Mouse (Mus musculus): Measurements from ENCODE around the gene Ppp2r5b. TPM values are rescaled to one million over a fixed set of nuclear protein-coding genes. Genes with fewer than 3 reads are reported as not detected.

The Ppp2r5b gene
- total RNA-seq, 4 experiments from 2014 or later: 34.2 to 39.2 (median 36.4) TPM

- DNase-seq (ENCODE audit: low spot score in 2 of 2): no peak
These were observed 34.3 kb upstream of the Ppp2r5b start for GRCm38 (mm10) chr19:6269798-6270475.

- DNase-seq (ENCODE audit: low spot score in 2 of 2): no peak
These were observed 33.0 kb upstream of the Ppp2r5b start for GRCm38 (mm10) chr19:6268670-6269132.

- DNase-seq (ENCODE audit: low spot score in 2 of 2): peak; percentile 84 to 86
These were observed 32.5 kb upstream of the Ppp2r5b start for GRCm38 (mm10) chr19:6268170-6268528.

- no peak for DNase-seq (ENCODE audit: low spot score in 2 of 2)
These were observed 31.9 kb upstream of the Ppp2r5b start for GRCm38 (mm10) chr19:6267306-6268169.

DNA sequence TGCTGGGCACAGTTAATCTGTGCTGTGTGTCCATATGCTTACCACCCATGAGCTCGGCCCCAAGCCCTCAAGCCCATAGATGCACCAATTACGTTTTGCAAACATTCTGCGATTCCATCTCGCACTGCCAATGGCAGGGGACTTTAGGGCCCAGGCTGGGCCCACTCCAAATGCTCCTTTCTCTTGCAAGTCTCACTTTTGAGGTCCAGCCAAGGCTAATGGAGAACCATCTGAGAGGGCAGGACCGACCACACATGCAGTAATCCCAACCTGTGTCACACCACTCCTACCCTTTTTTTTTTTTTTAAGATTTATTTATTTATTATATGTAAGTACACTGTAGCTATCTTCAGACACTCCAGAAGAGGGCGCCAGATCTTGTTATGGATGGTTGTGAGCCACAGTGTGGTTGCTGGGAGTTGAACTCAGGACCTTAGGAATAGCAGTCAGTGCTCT, 30.1 kb upstream of the Ppp2r5b start:
- no peak for DNase-seq (ENCODE audit: low spot score in 2 of 2)

GRCm38 (mm10) chr19:6264945-6265344, 29.3 kb upstream of the Ppp2r5b start:
- DNase-seq (ENCODE audit: low spot score in 2 of 2): no peak

- no peak for DNase-seq (ENCODE audit: low spot score in 2 of 2)
These were observed 28.5 kb upstream of the Ppp2r5b start for GRCm38 (mm10) chr19:6264200-6264599.

GRCm38 (mm10) chr19:6262839-6263433, 27.3 kb upstream of the Ppp2r5b start:
- no peak for DNase-seq (ENCODE audit: low spot score in 2 of 2)

GRCm38 (mm10) chr19:6262222-6262621, 26.6 kb upstream of the Ppp2r5b start:
- DNase-seq (ENCODE audit: low spot score in 2 of 2): peak; percentile 48 to 60

DNA sequence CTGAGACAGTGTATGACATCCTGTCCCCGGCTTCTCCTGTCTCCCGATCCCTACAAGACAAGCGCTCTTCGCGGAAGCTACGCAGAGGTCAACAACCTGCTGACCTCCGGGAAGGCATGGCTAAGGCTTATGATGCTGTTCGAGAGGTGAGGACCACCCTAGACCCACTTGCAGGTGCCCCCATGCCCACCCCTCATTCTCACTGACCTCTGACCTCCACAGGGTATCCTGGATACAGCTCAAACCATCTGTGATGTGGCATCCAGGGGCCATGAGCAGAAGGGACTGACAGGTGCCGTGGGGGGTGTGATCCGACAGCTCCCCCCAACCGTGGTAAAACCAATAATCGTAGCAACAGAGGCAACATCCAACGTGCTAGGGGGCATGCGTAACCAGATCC, 25.7 kb upstream of the Ppp2r5b start:
- no peak for DNase-seq (ENCODE audit: low spot score in 2 of 2)

DNA sequence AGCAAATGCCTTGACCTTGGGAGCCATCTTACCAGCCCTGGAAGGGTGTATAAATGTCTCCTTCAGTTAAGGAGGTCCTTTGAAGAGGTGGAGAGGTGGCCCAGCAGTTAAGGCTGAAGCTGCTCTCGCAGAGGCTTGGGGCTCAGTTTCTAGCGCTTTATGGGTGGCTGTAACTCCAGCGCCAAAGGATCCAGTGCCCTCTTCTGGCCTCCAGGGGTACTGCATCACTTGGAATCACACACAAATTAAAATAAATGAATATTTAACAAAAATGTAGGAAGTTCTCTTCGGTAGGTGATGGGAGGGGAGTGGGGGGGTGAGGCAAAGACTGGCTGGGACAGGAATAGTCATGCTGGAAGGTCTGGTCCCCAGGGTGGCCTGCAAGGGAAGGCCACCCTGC, 25.3 kb upstream of the Ppp2r5b start:
- no peak for DNase-seq (ENCODE audit: low spot score in 2 of 2)

GRCm38 (mm10) chr19:6260428-6260827, 24.8 kb upstream of the Ppp2r5b start:
- DNase-seq (ENCODE audit: low spot score in 2 of 2): no peak

DNA sequence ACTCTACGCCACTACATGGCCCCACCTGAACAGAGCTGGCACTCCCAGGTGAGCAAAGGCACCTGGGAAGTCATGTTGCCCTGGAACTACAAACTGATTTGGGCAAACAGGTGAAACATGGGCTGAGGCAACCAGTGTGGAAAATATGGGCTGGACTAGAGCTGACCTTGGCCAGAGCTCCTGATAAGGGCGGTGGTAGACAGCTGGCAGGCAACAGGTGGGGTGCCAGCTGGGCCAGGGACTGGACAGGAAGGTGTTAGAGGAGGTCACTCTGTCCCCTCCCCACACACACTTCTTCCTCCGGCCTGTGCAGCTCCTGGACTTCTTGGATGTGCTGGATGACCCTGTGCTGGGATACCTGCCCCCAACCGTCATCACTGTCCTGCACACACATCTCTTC, 17.3 kb upstream of the Ppp2r5b start:
- no peak for DNase-seq (ENCODE audit: low spot score in 2 of 2)

- no peak for DNase-seq (ENCODE audit: low spot score in 2 of 2)
These were observed 12.0 kb upstream of the Ppp2r5b start for GRCm38 (mm10) chr19:6247526-6248300.

DNA sequence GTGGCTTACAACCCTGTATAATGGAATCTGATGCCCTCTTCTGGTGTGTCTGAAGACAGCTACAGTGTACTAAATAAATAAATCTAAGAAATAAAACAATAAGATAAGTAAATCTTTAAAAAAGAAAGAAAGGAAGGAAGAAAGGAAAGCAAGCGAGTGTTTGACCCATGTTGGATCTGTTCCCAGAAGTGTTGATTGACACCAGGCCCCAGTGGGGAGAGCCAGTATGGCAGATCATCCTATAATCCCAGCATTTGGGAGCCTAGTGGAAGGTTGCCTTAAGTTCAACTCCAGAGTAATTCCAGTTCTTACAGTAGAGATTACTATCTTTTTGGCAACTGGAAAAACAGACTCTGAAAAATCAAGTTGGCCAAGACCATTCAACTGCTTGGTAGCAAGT, 10.1 kb upstream of the Ppp2r5b start:
- no peak for DNase-seq (ENCODE audit: low spot score in 2 of 2)

GRCm38 (mm10) chr19:6243226-6243625, 7.6 kb upstream of the Ppp2r5b start:
- DNase-seq (ENCODE audit: low spot score in 2 of 2): no peak

- peak in 1 of 2 experiments; percentile 30 for DNase-seq (ENCODE audit: low spot score in 2 of 2)
These were observed 6.6 kb upstream of the Ppp2r5b start for GRCm38 (mm10) chr19:6242281-6242680.

- peak; percentile 97 to 99 for DNase-seq (ENCODE audit: low spot score in 2 of 2)
These were observed 5.8 kb upstream of the Ppp2r5b start, which contains the start of gene Atg2a for GRCm38 (mm10) chr19:6241274-6242107. Gene Atg2a, plus strand, starts transcription at chr19:6241668.

- DNase-seq (ENCODE audit: low spot score in 2 of 2): no peak
These were observed 5.1 kb upstream of the Ppp2r5b start for GRCm38 (mm10) chr19:6240725-6241124.

DNA sequence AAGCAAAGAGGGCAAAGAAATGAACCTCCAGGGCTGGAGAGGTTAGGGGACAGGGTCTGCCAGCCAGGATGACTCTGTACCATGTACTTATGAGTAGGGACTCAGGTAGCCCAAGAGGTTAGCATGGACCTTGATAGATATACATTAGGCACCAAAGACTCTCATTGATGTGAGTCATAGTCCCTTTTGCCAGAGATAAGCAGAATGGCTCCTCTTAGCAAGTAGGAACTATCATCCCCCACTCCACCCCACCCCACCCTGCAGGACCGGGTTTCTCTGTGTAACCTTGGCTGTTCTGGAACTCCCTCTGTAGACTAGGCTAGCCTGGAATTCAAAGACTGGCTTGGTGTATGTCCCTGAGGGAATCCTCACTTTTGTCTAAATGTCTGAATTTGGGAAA, 4.5 kb upstream of the Ppp2r5b start:
- no peak for DNase-seq (ENCODE audit: low spot score in 2 of 2)
